ENCODE assay signal across 9 mouse cellular contexts in the genomic region with DNA sequence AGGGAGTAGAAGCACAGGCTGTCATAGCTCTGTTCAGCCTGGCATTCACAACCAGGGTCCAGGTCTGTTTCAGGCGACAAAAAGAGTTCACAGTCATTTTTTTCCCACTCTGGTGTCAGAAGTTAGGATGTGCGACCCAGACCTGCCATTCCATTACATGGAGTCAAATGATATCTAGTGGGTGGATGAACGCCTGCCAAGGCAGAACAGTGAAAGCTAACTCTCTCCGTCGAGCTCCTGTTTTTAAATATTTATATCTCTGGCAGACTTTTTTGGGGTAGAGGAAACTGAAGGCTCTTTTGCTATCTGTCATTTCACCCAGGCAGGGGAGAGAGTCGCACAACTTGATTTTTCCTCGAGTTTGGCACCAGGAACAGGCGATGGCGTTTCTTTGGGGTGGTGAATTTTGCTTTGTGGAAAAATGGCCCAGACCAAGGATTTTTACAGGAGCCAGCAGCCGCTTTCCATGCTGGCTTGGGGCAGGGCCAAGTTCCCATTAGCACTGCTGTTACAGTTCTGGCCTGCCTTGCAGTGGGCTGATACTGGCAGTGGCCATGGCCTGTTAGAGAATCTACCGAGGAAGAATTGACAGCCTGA.
A peak's percentile ranks its signal among the peaks of the same experiment; 100 is the strongest.
DNase-seq lines count a peak whose midpoint lies in the region; ATAC-seq and TF ChIP-seq lines count a peak whose summit lies in the region.
"Had no signal": no experiment of that assay in that cellular context is flagged by ENCODE, and none has a peak within 500 bp of the region (broad histone marks: within the 10 kb centered on the region; RNA-seq: fewer than 3 reads in every experiment).

No protein-coding gene starts in this region.

- no peaks in the 10 kb centered on the region for H3K79me2 ChIP-seq in heart, adult 2 months (replicated peaks; ENCODE audit: control insufficient read depth, insufficient read depth, low read length)

- peak overlapping the region; percentile 69 for H3K27ac ChIP-seq in heart, adult 2 months
- peak overlapping the region; percentile 2 for H3K27ac ChIP-seq in midbrain, postnatal 0 days (ENCODE audit: low read depth, low read length)
- H3K27ac ChIP-seq: embryonic facial prominence, embryonic 12.5 days had no signal

- no peaks in the 10 kb centered on the region for H3K36me3 ChIP-seq in heart, adult 2 months (ENCODE audit: control insufficient read depth, insufficient read depth, low read length)
- H3K36me3 ChIP-seq in midbrain, postnatal 0 days (ENCODE audit: insufficient read depth, low read length): no peaks in the 10 kb centered on the region
- H3K36me3 ChIP-seq: embryonic facial prominence, embryonic 12.5 days had no signal

- intact Hi-C loops in heart, adult 2 months (cut with DNase I): no loop called here

- no peak for ATAC-seq in midbrain, postnatal 0 days (ENCODE audit: low FRiP score)
- no peak for ATAC-seq in granulocyte monocyte progenitor cell, adult 5-6 weeks (replicated peaks; ENCODE audit: poor library complexity, severe bottlenecking)

- H3K4me1 ChIP-seq in heart, adult 2 months (ENCODE audit: control insufficient read depth, insufficient read depth, low read length): peaks cover 7% of the 10 kb centered on the region
- H3K4me1 ChIP-seq in midbrain, postnatal 0 days (ENCODE audit: insufficient read depth, low read length): 0 out of 2 replicates have a peak, but pooled peaks cover 7% of the 10 kb centered on the region

- H3K27me3 ChIP-seq in heart, adult 2 months (ENCODE audit: control insufficient read depth, insufficient read depth, low read length): no peaks in the 10 kb centered on the region
- H3K27me3 ChIP-seq in midbrain, postnatal 0 days (ENCODE audit: insufficient read depth, low read length): no peaks in the 10 kb centered on the region
- H3K27me3 ChIP-seq: embryonic facial prominence, embryonic 12.5 days had no signal

- H3K4me3 ChIP-seq in heart, adult 2 months: no peak overlapping the region
- H3K4me3 ChIP-seq in midbrain, postnatal 0 days (ENCODE audit: low read depth, low read length): no peak overlapping the region
- H3K4me3 ChIP-seq: embryonic facial prominence, embryonic 12.5 days had no signal

- H3K9ac ChIP-seq in heart, adult 2 months (ENCODE audit: low read depth, low read length): no peak overlapping the region
- no peak overlapping the region for H3K9ac ChIP-seq in midbrain, postnatal 0 days (replicated peaks; ENCODE audit: low read length, poor library complexity, severe bottlenecking)
- H3K9ac ChIP-seq: embryonic facial prominence, embryonic 12.5 days had no signal

- no peak for TF ChIP-seq POLR2A in heart, adult 2 months (IDR thresholded peaks at IDR 0.05; ENCODE audit: insufficient read depth, low read depth, low read length)

- no peak for TF ChIP-seq CTCF in heart, adult 2 months (IDR thresholded peaks at IDR 0.05)
- no peak for TF ChIP-seq CTCF in midbrain, postnatal 0 days (IDR thresholded peaks at IDR 0.05)

- no peak overlapping the region for H3K4me2 ChIP-seq in midbrain, postnatal 0 days (ENCODE audit: low read depth, low read length, poor library complexity, severe bottlenecking)
- H3K4me2 ChIP-seq: embryonic facial prominence, embryonic 12.5 days had no signal

- no peaks in the 10 kb centered on the region for H3K9me3 ChIP-seq in midbrain, postnatal 0 days (ENCODE audit: low read length)
- H3K9me3 ChIP-seq: embryonic facial prominence, embryonic 12.5 days had no signal

- DNase-seq in left cerebral cortex, adult 18-20 months (ENCODE audit: low spot score in 2 of 2): peak; percentile 49 to 53
- no peak for DNase-seq in left cerebral cortex, adult 11 months (ENCODE audit: low spot score)
- peak; percentile 72 to 86 for DNase-seq in cerebellum, postnatal 25 days
- peak; percentile 68 to 74 for DNase-seq in heart, adult 2 months
- DNase-seq in layer of hippocampus, adult 9-11 months: peak; percentile 55
- peak; percentile 86 for DNase-seq in midbrain, postnatal 0 days (ENCODE audit: low spot score)
- DNase-seq in embryo, embryonic 11 days: no peak

- TF ChIP-seq EP300 in heart, adult 2 months (IDR thresholded peaks at IDR 0.05; ENCODE audit: insufficient read depth, low read depth, low read length): no peak

- WGBS in heart, adult 2 months: 29% methylated on average over 11 of the region's 11 CpGs
- 65% methylated on average over 11 of the region's 11 CpGs for WGBS in midbrain, postnatal 0 days

Comparison
In these comparisons a context has a peak if more than half of its experiments do, and no peak if none do; other contexts are left out.
1. DNase-seq: peak in left cerebral cortex, adult 18-20 months (2 of 2), cerebellum, postnatal 25 days (2 of 2), heart, adult 2 months (2 of 2), layer of hippocampus, adult 9-11 months (single experiment) and midbrain, postnatal 0 days (single experiment); none in left cerebral cortex, adult 11 months (single experiment) and embryo, embryonic 11 days (single experiment).